Mouse (Mus musculus): ENCODE measurements at regions not wholly inside any gene's neighbourhood (a gene's known extent, or its start where the extent isn't known, plus 50 kb on each side); places are given as distances from the start of the nearest gene placed in this dataset.
"Not testable (repeated sequence)": the region's sequence is repeated elsewhere in the genome, so short reads cannot be mapped to it uniquely, and the experiment has no call there.

DNA sequence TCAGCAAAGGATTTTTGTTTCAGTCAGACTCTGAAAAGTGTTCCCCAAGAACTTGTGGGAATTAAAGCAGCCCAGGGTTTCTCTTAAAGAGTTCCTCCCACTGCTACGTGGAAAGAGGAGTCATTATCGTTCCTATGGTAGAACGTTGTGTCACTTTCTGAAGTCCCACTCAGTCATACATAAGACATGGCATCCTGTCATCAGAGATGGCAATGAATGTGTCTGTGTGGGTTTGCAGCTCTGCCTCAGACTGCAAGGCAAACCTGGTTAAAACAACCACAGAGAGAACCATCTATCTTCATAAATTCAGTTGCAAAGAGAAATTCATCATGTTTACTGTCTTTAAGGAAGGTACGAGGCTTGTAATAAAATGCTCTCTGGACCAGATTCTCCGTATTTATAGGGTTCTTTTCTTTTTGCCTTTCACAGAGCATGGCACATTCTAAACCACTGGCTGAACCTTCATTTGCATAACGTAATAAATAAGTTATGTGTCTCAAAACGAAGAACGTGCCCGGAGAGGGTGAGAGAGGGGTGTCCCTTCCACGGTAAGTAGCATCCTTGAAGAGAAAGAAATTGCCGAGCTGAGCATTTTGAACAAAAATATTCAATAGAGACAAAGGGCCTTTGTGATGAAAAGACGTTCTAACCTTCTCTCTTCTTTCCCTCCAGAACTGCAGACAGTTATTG lies 194.7 kb upstream of the Gm10306 start:
- Histone ChIP-seq H3K36me3 (no peaks in the 10 kb centered on the region), H3K9me3 (no peaks in the 10 kb centered on the region), H3K27me3 (no peaks in the 10 kb centered on the region), H3K4me1 (no peaks in the 10 kb centered on the region), H3K9ac (no peak overlapping the region), H3K27ac (no peak overlapping the region), H3K4me3 (no peak overlapping the region), H3K4me2 (no peak overlapping the region)
- no peak for ATAC-seq (ENCODE audit: insufficient number of reproducible peaks, insufficient read depth, low FRiP score, low TSS enrichment, low read depth)
- WGBS = 72% methylated on average over 12 of the region's 12 CpGs

DNA sequence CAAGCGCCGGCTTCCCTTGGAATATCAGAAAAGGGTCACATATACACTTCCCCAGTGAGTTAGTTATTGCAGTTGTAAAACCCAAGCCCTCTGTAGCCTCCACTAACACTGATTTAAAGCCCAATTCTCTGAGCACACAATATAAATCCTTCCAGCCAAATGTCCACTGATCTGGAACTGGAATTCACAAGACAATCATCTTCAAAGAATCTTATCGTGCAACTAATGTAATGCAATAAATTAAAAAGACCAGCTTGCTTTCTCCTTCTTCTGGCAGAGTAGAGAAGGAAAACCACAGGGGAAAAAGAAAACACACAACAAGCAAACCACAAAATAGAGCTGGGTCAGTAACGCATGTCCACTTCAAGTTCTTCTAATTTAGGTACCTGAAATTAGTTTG lies 191.0 kb upstream of the Gm10306 start:
- H3K9me3 ChIP-seq = no peaks in the 10 kb centered on the region
- H3K4me3 ChIP-seq = no peak overlapping the region
- H3K27ac ChIP-seq = no peak overlapping the region
- H3K9ac ChIP-seq = no peak overlapping the region
- no peak for ATAC-seq (ENCODE audit: insufficient number of reproducible peaks, insufficient read depth, low FRiP score, low TSS enrichment, low read depth)
- H3K36me3 ChIP-seq = no peaks in the 10 kb centered on the region
- 81% methylated on average over 4 of the region's 4 CpGs for WGBS
- no peak overlapping the region for H3K4me2 ChIP-seq
- H3K27me3 ChIP-seq = no peaks in the 10 kb centered on the region
- H3K4me1 ChIP-seq = no peaks in the 10 kb centered on the region

DNA sequence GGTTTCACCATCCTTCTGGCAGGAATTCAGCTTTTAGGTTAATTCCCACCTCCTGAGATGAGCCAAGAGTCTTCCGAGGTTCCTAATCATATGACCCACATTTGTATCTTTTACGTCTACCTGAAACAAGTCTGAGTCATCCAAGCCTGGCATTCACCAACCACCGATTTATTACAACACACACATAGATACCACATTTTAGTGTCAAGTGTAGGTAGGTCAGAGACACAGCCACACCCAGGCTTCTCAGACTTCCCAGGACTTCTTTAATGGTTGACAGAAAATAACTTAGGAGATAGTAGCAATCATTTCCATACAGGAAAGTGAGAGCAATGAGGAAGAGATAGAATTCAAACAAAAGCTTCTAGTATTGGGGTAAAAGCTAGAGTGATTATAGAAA lies 189.2 kb upstream of the Gm10306 start:
- Histone ChIP-seq H3K4me1 (no peaks in the 10 kb centered on the region), H3K27ac (no peak overlapping the region), H3K36me3 (no peaks in the 10 kb centered on the region), H3K9ac (no peak overlapping the region), H3K4me3 (no peak overlapping the region), H3K27me3 (no peaks in the 10 kb centered on the region), H3K4me2 (no peak overlapping the region), H3K9me3 (no peaks in the 10 kb centered on the region)
- no peak for ATAC-seq (ENCODE audit: insufficient number of reproducible peaks, insufficient read depth, low FRiP score, low TSS enrichment, low read depth)
- WGBS = 84% methylated on average over 3 of the region's 3 CpGs

DNA sequence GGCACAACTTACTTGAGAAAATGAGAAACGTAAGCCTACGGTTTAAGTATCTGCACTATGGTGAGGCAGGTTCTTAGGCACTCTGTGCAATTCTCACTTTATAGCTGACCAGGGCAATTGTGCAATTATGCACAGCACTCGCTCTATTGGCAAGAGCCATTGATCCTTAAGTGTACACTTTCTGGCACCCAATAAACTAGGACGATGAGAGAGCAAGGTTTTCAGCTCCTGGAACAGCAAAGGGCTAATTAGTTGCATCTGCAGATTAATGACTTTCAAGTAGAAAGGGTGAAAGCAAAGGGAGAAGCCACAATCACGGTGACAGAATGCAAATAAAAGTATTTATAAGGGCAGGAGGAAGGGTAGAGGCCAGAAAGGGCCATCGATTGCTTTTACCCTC lies 185.4 kb upstream of the Gm10306 start:
- Histone ChIP-seq H3K4me2 (no peak overlapping the region), H3K9ac (no peak overlapping the region), H3K27me3 (no peaks in the 10 kb centered on the region), H3K9me3 (no peaks in the 10 kb centered on the region), H3K4me1 (no peaks in the 10 kb centered on the region), H3K4me3 (no peak overlapping the region), H3K36me3 (no peaks in the 10 kb centered on the region), H3K27ac (no peak overlapping the region)
- ATAC-seq (ENCODE audit: insufficient number of reproducible peaks, insufficient read depth, low FRiP score, low TSS enrichment, low read depth) = no peak
- WGBS = 74% methylated on average over 6 of the region's 6 CpGs

DNA sequence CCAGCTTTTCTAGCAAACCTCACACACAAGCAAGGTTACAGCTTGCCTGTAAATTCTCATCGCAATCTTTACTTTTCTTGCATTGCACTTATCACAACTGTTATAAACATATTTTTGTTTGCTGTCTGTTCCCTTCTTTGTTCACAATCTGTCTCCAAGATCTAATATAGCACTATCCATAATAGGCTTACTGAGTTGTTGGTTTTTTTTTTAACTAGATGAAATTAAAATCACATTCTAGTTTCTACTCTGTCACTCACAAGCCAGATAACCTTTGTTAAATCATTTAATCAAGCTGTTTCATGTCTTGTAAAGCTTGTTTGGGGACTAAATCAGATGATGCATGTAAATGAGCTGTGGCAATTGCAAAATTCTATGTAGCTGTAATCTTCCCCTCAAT lies 180.1 kb upstream of the Gm10306 start:
- 92% methylated on average over 1 of the region's 1 CpGs for WGBS
- no peak overlapping the region for H3K4me2 ChIP-seq
- no peaks in the 10 kb centered on the region for H3K4me1 ChIP-seq
- H3K36me3 ChIP-seq = no peaks in the 10 kb centered on the region
- no peak for ATAC-seq (ENCODE audit: insufficient number of reproducible peaks, insufficient read depth, low FRiP score, low TSS enrichment, low read depth)
- no peaks in the 10 kb centered on the region for H3K27me3 ChIP-seq
- H3K9me3 ChIP-seq = no peaks in the 10 kb centered on the region
- H3K4me3 ChIP-seq = no peak overlapping the region
- H3K27ac ChIP-seq = no peak overlapping the region
- H3K9ac ChIP-seq = no peak overlapping the region

DNA sequence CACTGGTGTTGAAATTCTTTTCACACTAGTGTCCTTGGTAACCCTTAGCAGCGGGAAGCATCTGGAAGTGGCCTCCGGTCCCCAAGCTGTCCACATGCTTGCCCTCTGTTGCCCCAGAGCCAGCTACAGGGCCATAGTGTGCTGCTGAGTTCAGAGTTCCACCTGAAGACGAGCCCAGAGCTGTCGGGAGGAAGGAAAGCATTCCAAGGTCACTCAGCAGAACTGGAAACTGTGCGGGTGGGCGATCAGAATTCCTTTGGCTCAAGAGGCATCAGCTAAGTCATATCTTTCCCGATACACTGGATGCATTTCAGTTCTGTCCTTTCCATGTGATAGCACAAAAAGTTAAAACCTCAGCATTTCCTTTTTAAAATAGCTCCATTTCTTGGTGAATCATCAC lies 170.6 kb upstream of the Gm10306 start:
- H3K4me2 ChIP-seq = no peak overlapping the region
- no peaks in the 10 kb centered on the region for H3K9me3 ChIP-seq
- no peaks in the 10 kb centered on the region for H3K36me3 ChIP-seq
- no peak for ATAC-seq (ENCODE audit: insufficient number of reproducible peaks, insufficient read depth, low FRiP score, low TSS enrichment, low read depth)
- H3K4me3 ChIP-seq = no peak overlapping the region
- H3K27ac ChIP-seq = no peak overlapping the region
- H3K27me3 ChIP-seq = no peaks in the 10 kb centered on the region
- whole genome bisulfite sequencing = 52% methylated on average over 7 of the region's 7 CpGs
- no peaks in the 10 kb centered on the region for H3K4me1 ChIP-seq
- H3K9ac ChIP-seq = no peak overlapping the region

DNA sequence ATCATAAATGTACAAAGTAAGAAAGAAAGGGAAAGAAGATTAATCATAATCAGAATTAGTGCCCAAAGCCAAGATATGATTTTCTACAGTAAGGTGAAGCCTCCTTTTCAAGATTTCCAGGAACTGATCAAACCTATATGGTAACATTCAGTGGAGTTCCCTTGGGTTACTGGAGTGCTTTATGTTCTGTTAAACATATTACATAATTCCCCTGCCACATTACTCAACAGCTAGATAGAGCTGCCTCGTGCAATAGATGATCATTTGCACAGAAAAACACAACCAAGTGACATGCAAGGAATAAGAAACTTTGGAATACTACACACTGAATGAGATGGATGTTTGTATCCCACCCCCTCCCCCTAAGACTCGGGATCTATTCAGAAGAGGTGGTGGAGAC lies 168.0 kb upstream of the Gm10306 start:
- Histone ChIP-seq H3K9ac (no peak overlapping the region), H3K4me1 (no peaks in the 10 kb centered on the region), H3K9me3 (no peaks in the 10 kb centered on the region), H3K4me2 (no peak overlapping the region), H3K36me3 (no peaks in the 10 kb centered on the region), H3K27me3 (no peaks in the 10 kb centered on the region), H3K4me3 (no peak overlapping the region), H3K27ac (no peak overlapping the region)
- ATAC-seq (ENCODE audit: insufficient number of reproducible peaks, insufficient read depth, low FRiP score, low TSS enrichment, low read depth) = no peak
- WGBS = 54% methylated on average over 2 of the region's 2 CpGs

DNA sequence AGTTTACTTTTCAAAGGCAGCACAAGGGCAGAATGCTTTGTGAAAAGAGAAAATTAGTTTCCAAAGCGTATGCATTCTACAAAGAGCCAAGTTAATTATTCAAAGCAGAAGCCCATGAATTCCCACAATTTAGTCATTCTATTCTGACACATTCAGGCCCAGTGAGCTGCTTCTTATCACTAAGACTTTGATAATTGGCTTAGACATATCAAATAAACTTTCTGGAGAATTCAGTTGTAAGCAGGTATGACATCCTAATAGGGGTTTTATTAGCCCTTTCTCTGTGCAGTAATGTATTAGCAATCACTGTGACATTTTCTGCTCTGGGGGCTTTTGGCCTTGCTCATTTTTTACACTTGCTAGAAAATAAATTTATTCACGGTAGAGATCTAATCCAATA lies 161.9 kb upstream of the Gm10306 start:
- Histone ChIP-seq H3K36me3 (no peaks in the 10 kb centered on the region), H3K4me2 (no peak overlapping the region), H3K27ac (no peak overlapping the region), H3K4me1 (no peaks in the 10 kb centered on the region), H3K4me3 (no peak overlapping the region), H3K9ac (no peak overlapping the region), H3K27me3 (no peaks in the 10 kb centered on the region), H3K9me3 (no peaks in the 10 kb centered on the region)
- WGBS = 68% methylated on average over 2 of the region's 2 CpGs
- ATAC-seq (ENCODE audit: insufficient number of reproducible peaks, insufficient read depth, low FRiP score, low TSS enrichment, low read depth) = no peak

DNA sequence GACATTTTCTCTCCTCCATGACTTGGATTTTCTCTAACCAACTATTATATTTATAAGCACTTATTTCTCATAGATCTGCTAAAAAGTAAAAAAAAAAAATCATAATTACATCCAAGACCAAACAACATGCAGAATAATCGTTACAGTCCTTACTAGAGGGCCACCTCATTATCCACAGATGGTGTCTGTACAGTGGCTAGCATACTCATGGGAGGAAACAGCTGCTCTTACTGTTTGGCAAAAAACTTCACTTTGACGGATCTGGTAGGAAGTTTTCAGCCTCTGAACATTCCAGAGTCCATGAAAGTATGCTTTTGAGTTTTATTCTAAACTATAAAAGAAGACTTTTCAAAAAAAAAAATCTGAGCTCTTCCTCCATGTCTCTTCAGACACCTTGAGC lies 159.1 kb upstream of the Gm10306 start:
- Histone ChIP-seq H3K4me2 (no peak overlapping the region), H3K36me3 (no peaks in the 10 kb centered on the region), H3K9ac (no peak overlapping the region), H3K27ac (no peak overlapping the region), H3K9me3 (no peaks in the 10 kb centered on the region), H3K27me3 (no peaks in the 10 kb centered on the region), H3K4me1 (no peaks in the 10 kb centered on the region), H3K4me3 (no peak overlapping the region)
- 61% methylated on average over 2 of the region's 2 CpGs for WGBS
- ATAC-seq (ENCODE audit: insufficient number of reproducible peaks, insufficient read depth, low FRiP score, low TSS enrichment, low read depth) = no peak

DNA sequence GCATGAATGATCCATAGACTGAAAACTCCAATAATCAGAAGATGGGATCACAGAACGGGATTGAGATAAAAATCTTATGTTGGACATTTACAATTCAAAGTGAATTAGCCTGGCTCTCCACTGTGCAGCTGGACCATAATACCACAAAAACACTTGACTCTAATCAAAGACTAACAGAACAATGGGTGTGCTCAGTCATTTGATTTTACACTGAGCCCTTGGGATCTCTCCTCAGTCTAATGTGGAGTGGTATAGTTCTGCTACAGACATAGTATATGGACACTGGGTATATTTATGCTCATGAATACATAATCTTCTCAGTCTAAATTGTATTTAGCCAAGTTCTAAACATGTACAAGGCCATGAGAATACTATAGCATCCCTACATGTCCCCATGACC lies 149.4 kb upstream of the Gm10306 start:
- no peak for ATAC-seq (ENCODE audit: insufficient number of reproducible peaks, insufficient read depth, low FRiP score, low TSS enrichment, low read depth)
- H3K4me1 ChIP-seq = no peaks in the 10 kb centered on the region
- H3K4me3 ChIP-seq = no peak overlapping the region
- no peaks in the 10 kb centered on the region for H3K27me3 ChIP-seq
- WGBS = 63% methylated on average over 1 of the region's 1 CpGs
- no peaks in the 10 kb centered on the region for H3K9me3 ChIP-seq
- no peaks in the 10 kb centered on the region for H3K36me3 ChIP-seq
- no peak overlapping the region for H3K4me2 ChIP-seq
- no peak overlapping the region for H3K9ac ChIP-seq
- H3K27ac ChIP-seq = no peak overlapping the region

DNA sequence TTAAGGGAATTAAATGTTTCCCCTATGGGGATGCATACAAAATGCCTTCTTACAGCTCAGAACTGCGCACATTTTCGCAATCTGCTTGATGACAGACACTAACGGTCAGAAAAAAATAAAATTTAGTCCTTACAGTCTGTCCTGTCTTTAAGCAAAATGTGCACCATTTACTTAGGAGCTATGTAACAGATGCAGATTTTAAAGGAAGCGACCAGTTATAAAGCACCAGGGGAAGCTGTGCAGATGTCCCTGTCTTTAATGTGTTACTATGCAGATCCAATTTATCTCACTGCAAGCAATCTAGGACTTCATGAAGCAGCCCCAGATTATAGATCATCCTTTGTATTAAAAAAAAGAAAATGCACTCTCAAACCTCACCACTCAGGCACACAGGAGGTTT lies 148.8 kb upstream of the Gm10306 start:
- H3K27me3 ChIP-seq = no peaks in the 10 kb centered on the region
- no peaks in the 10 kb centered on the region for H3K4me1 ChIP-seq
- H3K9me3 ChIP-seq = no peaks in the 10 kb centered on the region
- H3K4me2 ChIP-seq = no peak overlapping the region
- no peak overlapping the region for H3K4me3 ChIP-seq
- no peaks in the 10 kb centered on the region for H3K36me3 ChIP-seq
- no peak overlapping the region for H3K9ac ChIP-seq
- H3K27ac ChIP-seq = no peak overlapping the region
- 89% methylated on average over 4 of the region's 4 CpGs for WGBS
- ATAC-seq (ENCODE audit: insufficient number of reproducible peaks, insufficient read depth, low FRiP score, low TSS enrichment, low read depth) = no peak

DNA sequence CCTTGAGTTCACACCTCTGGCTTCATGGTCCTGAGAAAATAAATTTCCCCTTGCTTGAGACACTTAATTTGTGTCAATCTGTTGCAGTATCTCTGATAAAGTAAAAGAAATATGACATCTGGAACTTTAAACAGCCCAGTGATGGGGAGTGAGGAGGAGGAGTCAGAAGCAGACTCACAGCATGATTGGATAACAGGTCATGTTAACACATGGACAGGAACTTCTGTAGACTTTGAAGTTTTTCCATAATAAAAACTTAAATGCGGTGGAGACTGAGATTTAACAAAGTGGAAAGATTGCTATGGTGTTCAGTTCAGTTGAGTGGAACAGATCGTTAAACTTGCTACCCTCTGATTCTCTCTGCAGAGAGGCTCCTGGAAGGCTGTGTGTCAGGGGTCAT lies 143.7 kb upstream of the Gm10306 start:
- WGBS = 68% methylated on average over 2 of the region's 2 CpGs
- Histone ChIP-seq H3K4me2 (no peak overlapping the region), H3K4me1 (no peaks in the 10 kb centered on the region), H3K27me3 (no peaks in the 10 kb centered on the region), H3K27ac (no peak overlapping the region), H3K9ac (no peak overlapping the region), H3K36me3 (no peaks in the 10 kb centered on the region), H3K9me3 (no peaks in the 10 kb centered on the region), H3K4me3 (no peak overlapping the region)
- ATAC-seq (ENCODE audit: insufficient number of reproducible peaks, insufficient read depth, low FRiP score, low TSS enrichment, low read depth) = no peak

DNA sequence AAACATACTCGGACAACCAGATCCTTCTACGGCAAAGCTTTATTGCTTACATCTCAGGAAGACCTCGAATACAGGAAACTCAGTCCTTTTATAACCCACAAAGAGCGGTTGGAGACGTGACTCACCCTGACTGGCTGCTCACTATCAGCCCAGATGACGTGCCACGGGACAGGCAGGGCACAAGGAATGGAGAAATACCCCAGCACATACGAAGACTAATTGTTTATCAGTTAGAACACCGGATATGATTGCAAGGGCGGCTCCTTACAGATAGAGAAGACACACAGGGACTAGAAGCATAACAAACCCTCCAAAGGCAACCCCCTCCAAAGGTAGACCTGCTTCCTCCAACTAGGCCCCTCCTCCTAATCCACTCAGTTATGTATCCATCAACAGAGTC lies 130.8 kb upstream of the Gm10306 start:
- not testable (repeated sequence) for H3K27me3 ChIP-seq; H3K4me2 ChIP-seq; H3K27ac ChIP-seq; H3K9ac ChIP-seq; ATAC-seq (ENCODE audit: insufficient number of reproducible peaks, insufficient read depth, low FRiP score, low TSS enrichment, low read depth); H3K4me3 ChIP-seq; H3K9me3 ChIP-seq; H3K36me3 ChIP-seq; H3K4me1 ChIP-seq
- 87% methylated on average over 10 of the region's 10 CpGs for WGBS

Measured in embryonic facial prominence, embryonic 13.5 days (tissue).